Mouse (Mus musculus): ENCODE data around the gene Ugcg. TPM values are rescaled to one million over a fixed set of nuclear protein-coding genes. Genes with fewer than 3 reads are reported as not detected.

The Ugcg gene
- total and polyA plus RNA-seq, 3 experiments = 30.8 to 45.4 TPM; not detected in 1

- H3K4me1 ChIP-seq (ENCODE audit: control insufficient read depth in 1 of 2, insufficient read depth in 2 of 2, low read length in 2 of 2) = peaks cover 2 to 8% of the 10 kb centered on the region in 2 experiments
- no peak for DNase-seq (ENCODE audit: low read depth, low spot score)
These were observed 21.7 kb upstream of the Ugcg start for GRCm38 (mm10) chr4:59167251-59167847.

DNA sequence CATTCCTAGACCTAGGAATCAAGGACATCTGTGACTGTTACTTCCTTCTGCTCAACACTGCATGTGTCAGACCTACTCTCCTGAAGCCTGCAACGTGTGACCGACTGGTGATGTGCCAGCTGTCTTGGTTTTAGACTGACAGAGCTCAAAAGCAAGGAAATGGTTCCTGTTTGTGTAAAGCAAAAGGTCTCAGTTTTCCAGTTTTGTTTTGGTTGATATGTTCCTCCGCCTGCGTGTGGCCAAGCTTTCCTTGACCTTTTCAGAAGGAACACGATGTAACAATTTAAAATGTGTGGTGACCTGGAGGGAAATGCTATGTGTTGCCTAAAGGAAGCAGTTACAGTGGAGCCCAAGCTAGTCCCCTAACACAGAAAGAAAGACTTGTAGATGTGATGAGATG, 19.1 kb upstream of the Ugcg start:
- H3K9ac ChIP-seq (ENCODE audit: control insufficient read depth, low read depth, low read length, poor library complexity, severe bottlenecking) = no peak overlapping the region
- no peak overlapping the region for H3K27ac ChIP-seq (ENCODE audit: control insufficient read depth, low read depth, low read length)
- no peaks in the 10 kb centered on the region for H3K9me3 ChIP-seq (replicated peaks; ENCODE audit: insufficient read depth, low read length)
- no peaks in the 10 kb centered on the region for H3K27me3 ChIP-seq (ENCODE audit: control insufficient read depth in 1 of 2, insufficient read depth in 2 of 2, low read length in 2 of 2)
- TF ChIP-seq ETS1 (IDR thresholded peaks at IDR 0.05; ENCODE audit: low read depth, low read length) (no peak), GABPA (IDR thresholded peaks at IDR 0.05; ENCODE audit: low read depth, low read length) (no peak), MAX (IDR thresholded peaks at IDR 0.05; ENCODE audit: low read length) (no peak), BHLHE40 (IDR thresholded peaks at IDR 0.05; ENCODE audit: borderline replicate concordance, low read depth, low read length) (no peak), ZC3H11A (IDR thresholded peaks at IDR 0.05; ENCODE audit: low read depth, low read length) (no peak), NRF1 (IDR thresholded peaks at IDR 0.05; ENCODE audit: insufficient read depth, low read depth, low read length, poor library complexity, severe bottlenecking) (no peak), POLR2A (IDR thresholded peaks at IDR 0.05; ENCODE audit: control insufficient read depth in 1 of 2, insufficient read depth in 1 of 2, low read depth in 1 of 2, low read length in 2 of 2, poor library complexity in 1 of 2) (no peak), USF2 (IDR thresholded peaks at IDR 0.05; ENCODE audit: borderline replicate concordance in 1 of 2, insufficient read depth in 1 of 2, low read depth in 1 of 2, low read length in 2 of 2) (no peak), E2F4 (IDR thresholded peaks at IDR 0.05; ENCODE audit: borderline replicate concordance, low read depth, low read length) (no peak), JUND (IDR thresholded peaks at IDR 0.05; ENCODE audit: low read depth, low read length) (no peak), TAL1 (IDR thresholded peaks at IDR 0.05; ENCODE audit: low read length) (no peak), CHD1 (IDR thresholded peaks at IDR 0.05; ENCODE audit: low read depth, low read length) (no peak)
- peaks cover 0 to 28% of the 10 kb centered on the region in 2 experiments; a peak in 2 of 4 replicates for H3K36me3 ChIP-seq (ENCODE audit: control insufficient read depth in 1 of 2, insufficient read depth in 2 of 2, low read length in 2 of 2)
- peaks cover 19 to 27% of the 10 kb centered on the region in 2 experiments for H3K4me1 ChIP-seq (ENCODE audit: control insufficient read depth in 1 of 2, insufficient read depth in 2 of 2, low read length in 2 of 2)
- H3K79me2 ChIP-seq (ENCODE audit: control insufficient read depth, insufficient read depth, low read length, poor library complexity) = no peaks in the 10 kb centered on the region
- no peak overlapping the region for H3K4me3 ChIP-seq (ENCODE audit: control insufficient read depth in 1 of 2, insufficient read depth in 1 of 2, low read depth in 2 of 2, low read length in 2 of 2)
- DNase-seq (ENCODE audit: low read depth, low spot score) = no peak

More at GRCm38 (mm10) chr4:59167251-59167847, 21.7 kb upstream of the Ugcg start:
- no peak overlapping the region for H3K27ac ChIP-seq (ENCODE audit: control insufficient read depth, low read depth, low read length)
- no peak overlapping the region for H3K4me3 ChIP-seq (ENCODE audit: control insufficient read depth in 1 of 2, insufficient read depth in 1 of 2, low read depth in 2 of 2, low read length in 2 of 2)
- no peaks in the 10 kb centered on the region for H3K27me3 ChIP-seq (ENCODE audit: control insufficient read depth in 1 of 2, insufficient read depth in 2 of 2, low read length in 2 of 2)
- no peaks in the 10 kb centered on the region for H3K79me2 ChIP-seq (ENCODE audit: control insufficient read depth, insufficient read depth, low read length, poor library complexity)
- no peak for TF ChIP-seq JUND (IDR thresholded peaks at IDR 0.05; ENCODE audit: low read depth, low read length)
- no peak for TF ChIP-seq MYB (IDR thresholded peaks at IDR 0.05; ENCODE audit: low read depth, low read length)
- no peak for TF ChIP-seq UBTF (IDR thresholded peaks at IDR 0.05; ENCODE audit: borderline replicate concordance, insufficient read depth, low read depth, low read length)
- TF ChIP-seq MAFK (IDR thresholded peaks at IDR 0.05; ENCODE audit: borderline replicate concordance, low read depth, low read length) = no peak
- no peak for TF ChIP-seq MXI1 (IDR thresholded peaks at IDR 0.05; ENCODE audit: low read depth, low read length)
- TF ChIP-seq USF2 (IDR thresholded peaks at IDR 0.05; ENCODE audit: borderline replicate concordance in 1 of 2, insufficient read depth in 1 of 2, low read depth in 1 of 2, low read length in 2 of 2) = no peak
- TF ChIP-seq NELFE (IDR thresholded peaks at IDR 0.05; ENCODE audit: low read depth, low read length) = no peak
- no peak for TF ChIP-seq ZNF384 (IDR thresholded peaks at IDR 0.05; ENCODE audit: low read depth, low read length)
- no peak for TF ChIP-seq EP300 (IDR thresholded peaks at IDR 0.05; ENCODE audit: low read depth in 1 of 2, low read length in 2 of 2)
- H3K36me3 ChIP-seq (ENCODE audit: control insufficient read depth in 1 of 2, insufficient read depth in 2 of 2, low read length in 2 of 2) = peaks cover 0 to 5% of the 10 kb centered on the region in 2 experiments; a peak in 2 of 4 replicates
- H3K9ac ChIP-seq (ENCODE audit: control insufficient read depth, low read depth, low read length, poor library complexity, severe bottlenecking) = no peak overlapping the region
- H3K9me3 ChIP-seq (replicated peaks; ENCODE audit: insufficient read depth, low read length) = no peaks in the 10 kb centered on the region
